Mouse (Mus musculus) megakaryocyte, embryonic 14.5 days (primary cell): Measurements from ENCODE around the gene Cbwd1.

Experiments
- FLI1 ChIP-seq: IDR thresholded peaks from 2 replicates; pipeline ENCODE4 v1.6.1; 2012; ENCODE audit warnings: low read length, inconsistent platforms, mixed read lengths
- GATA1 ChIP-seq: IDR thresholded peaks from 3 replicates; pipeline ENCODE4 v1.6.1; 2012; ENCODE audit warnings: mixed read lengths, low read length, inconsistent platforms, borderline replicate concordance

- TF ChIP-seq GATA1: no peak
- TF ChIP-seq FLI1: no peak
Observed at GRCm38 (mm10) chr19:24873873-24874272, 87.5 kb downstream of the Cbwd1 start.
